Mouse (Mus musculus) cerebellum, adult 2 months (tissue): Measurements from ENCODE around the gene Rpl10. TPM values are rescaled to one million over a fixed set of nuclear protein-coding genes. Genes with fewer than 3 reads are reported as not detected.

Source experiments
- DNase-seq, 2 experiments: peaks; one replicate each; pipeline ENCODE4 v3.0.0; 2021
- H3K27ac ChIP-seq: fragments of 200-500 bp; 2 replicates; pipeline ENCODE4 v1.5.1; 2012; ENCODE audit warnings: low read length, control low read depth, inconsistent platforms; ENCODE audit not compliant: insufficient read depth
- H3K27me3 ChIP-seq: fragments of 200-500 bp; 2 replicates; pipeline ENCODE4 v1.6.1; 2012; ENCODE audit warnings: inconsistent platforms, mild to moderate bottlenecking, low read length, moderate library complexity; ENCODE audit not compliant: control insufficient read depth, insufficient read depth
- H3K4me1 ChIP-seq: fragments of 200-500 bp; 2 replicates; pipeline ENCODE4 v1.6.1; 2011; ENCODE audit warnings: low read length; ENCODE audit not compliant: control insufficient read depth, insufficient read depth
- H3K4me3 ChIP-seq: fragments of 200-500 bp; replicated peaks from 2 replicates; pipeline ENCODE3; 2011; ENCODE audit warnings: mild to moderate bottlenecking, low read depth, low read length, control low read depth; ENCODE audit not compliant: insufficient read depth
- CTCF ChIP-seq: fragments of 200-500 bp; IDR thresholded peaks from 2 replicates; pipeline ENCODE4 v1.5.1; 2011; ENCODE audit warnings: low read depth, mild to moderate bottlenecking, control low read depth, low read length, moderate library complexity, borderline replicate concordance; ENCODE audit not compliant: insufficient read depth
- POLR2A ChIP-seq: fragments of 200-500 bp; IDR thresholded peaks from 2 replicates; pipeline ENCODE4 v1.6.1; 2011; ENCODE audit warnings: low read length, control low read depth, borderline replicate concordance; ENCODE audit not compliant: insufficient read depth
- WGBS: fragments of 180-500 bp; shearing (Covaris S2); methylation state at CpG from one replicate; pipeline ENCODE4 v1.1.7; 2018; 5-methylcytosine and 5-hydroxymethylcytosine counted together
- polyA plus RNA-seq: library from polyadenylated mRNA; depleted of rRNA; stranded (reverse); fragments of >200 nt; gene quantifications from 2 replicates; pipeline ENCODE4 v1.2.3, GENCODE M21; 2012; rRNA removed

Rpl10 gene
- polyA plus RNA-seq, 1 experiment = 570 TPM

DNA sequence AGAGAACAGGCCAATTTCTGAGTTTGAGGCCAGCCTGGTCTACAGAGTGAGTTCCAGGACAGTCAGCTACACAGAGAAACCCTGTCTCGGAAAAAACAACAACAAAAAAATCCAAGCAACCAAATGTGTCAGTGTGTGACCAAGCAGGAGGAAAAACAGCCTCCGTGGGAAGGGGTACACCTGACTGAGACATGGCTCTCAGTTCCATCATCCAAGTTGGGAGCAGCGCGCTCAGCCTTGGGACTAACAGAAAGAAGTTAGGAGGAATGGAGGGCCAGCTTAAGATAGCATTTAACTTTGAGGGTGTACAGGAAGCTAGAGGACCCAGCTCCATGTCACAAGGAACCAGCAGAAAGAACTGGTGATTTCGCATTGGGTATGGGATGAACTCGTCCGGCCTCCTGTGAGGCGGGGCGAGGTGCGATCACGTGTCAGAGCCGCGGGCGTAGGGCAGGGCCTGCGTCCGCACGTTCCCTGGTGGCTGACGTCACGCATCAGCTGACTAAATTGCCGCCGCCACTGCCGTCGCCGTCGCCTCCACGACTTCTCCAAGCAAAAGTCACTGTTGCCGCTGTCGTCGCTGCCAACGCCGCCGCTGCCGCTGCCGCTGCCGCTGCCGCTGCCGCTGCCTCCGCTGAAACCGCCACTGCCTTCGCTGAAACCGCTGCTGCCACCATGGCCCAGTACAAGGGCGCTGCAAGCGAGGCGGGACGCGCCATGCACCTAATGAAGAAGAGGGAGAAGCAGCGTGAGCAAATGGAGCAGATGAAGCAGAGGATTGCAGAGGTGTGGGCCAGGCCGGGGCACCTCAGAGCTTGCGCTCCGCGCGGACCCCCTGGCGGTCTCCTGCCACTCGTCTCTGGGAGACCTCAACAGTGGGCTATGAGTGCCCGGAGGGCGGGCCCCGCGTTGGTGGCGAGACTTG, 42.2 kb downstream of the Rpl10 start, which contains the start of gene Fam50a:
TSS of gene Fam50a (plus strand) at position 494 of the 925 bp plus-strand sequence.
- peak within 1 kb of the TSS; percentile 83 for H3K27ac ChIP-seq
- peak; percentile 86 to 91 for DNase-seq
- 4% methylated on average over 59 of the region's 59 CpGs for WGBS
- peak; percentile 54; the same call in 1 of the 2 replicates for TF ChIP-seq POLR2A
- no peak for TF ChIP-seq CTCF
- H3K4me3 ChIP-seq = peak within 1 kb of the TSS; percentile 81
- peaks cover 4% of the 10 kb centered on the region for H3K4me1 ChIP-seq
- no peaks in the 10 kb centered on the region for H3K27me3 ChIP-seq

Other genes starting within 250 kb of the Rpl10 start
- 100 and 109 TPM in 2 replicates for gene Irak1, start 246.9 kb upstream of the Rpl10 start, polyA plus RNA-seq
- 0.57 TPM in 1 of 2 replicates, not detected in the other for gene Opn1mw, start 143.3 kb upstream of the Rpl10 start, polyA plus RNA-seq
- 30.7 and 34.0 TPM in 2 replicates for gene Mecp2, start 135.4 kb upstream of the Rpl10 start, polyA plus RNA-seq
- not detected in 2 replicates for gene Tex28, start 103.0 kb upstream of the Rpl10 start, polyA plus RNA-seq
- gene Tktl1, start 93.6 kb upstream of the Rpl10 start, polyA plus RNA-seq = 0.05 TPM in 1 of 2 replicates, not detected in the other
- gene Flna, start 21.0 kb upstream of the Rpl10 start, polyA plus RNA-seq = 141 and 162 TPM in 2 replicates
- gene Emd, start 16.1 kb upstream of the Rpl10 start, polyA plus RNA-seq = 49.0 and 53.6 TPM in 2 replicates
- 99.4 and 100 TPM in 2 replicates for gene Taz, start 11.1 kb downstream of the Rpl10 start, polyA plus RNA-seq
- gene Dnase1l1, start 11.5 kb downstream of the Rpl10 start, polyA plus RNA-seq = 6.4 and 7.5 TPM in 2 replicates
- 506 and 526 TPM in 2 replicates for gene Atp6ap1, start 26.3 kb downstream of the Rpl10 start, polyA plus RNA-seq
- gene Gdi1, start 34.2 kb downstream of the Rpl10 start, polyA plus RNA-seq = 843 and 859 TPM in 2 replicates
- 46.2 and 50.7 TPM in 2 replicates for gene Fam50a, start 42.2 kb downstream of the Rpl10 start, polyA plus RNA-seq
- 52.5 and 69.2 TPM in 2 replicates for gene Plxna3, start 58.3 kb downstream of the Rpl10 start, polyA plus RNA-seq
- gene Lage3, start 82.8 kb downstream of the Rpl10 start, polyA plus RNA-seq = 68.3 and 72.2 TPM in 2 replicates
- gene Ubl4a, start 102.4 kb downstream of the Rpl10 start, polyA plus RNA-seq = 82.0 and 85.3 TPM in 2 replicates
- 4.2 and 4.7 TPM in 2 replicates for gene Slc10a3, start 102.5 kb downstream of the Rpl10 start, polyA plus RNA-seq
- gene Fam3a, start 122.5 kb downstream of the Rpl10 start, polyA plus RNA-seq = 31.8 and 36.0 TPM in 2 replicates
- gene Ikbkg, start 122.5 kb downstream of the Rpl10 start, polyA plus RNA-seq = 22.3 TPM in 2 replicates
- 64.7 and 65.4 TPM in 2 replicates for gene G6pdx, start 158.4 kb downstream of the Rpl10 start, polyA plus RNA-seq
- not detected in 2 replicates for gene Gm6880, start 210.6 kb downstream of the Rpl10 start, polyA plus RNA-seq